In the genomic region with DNA sequence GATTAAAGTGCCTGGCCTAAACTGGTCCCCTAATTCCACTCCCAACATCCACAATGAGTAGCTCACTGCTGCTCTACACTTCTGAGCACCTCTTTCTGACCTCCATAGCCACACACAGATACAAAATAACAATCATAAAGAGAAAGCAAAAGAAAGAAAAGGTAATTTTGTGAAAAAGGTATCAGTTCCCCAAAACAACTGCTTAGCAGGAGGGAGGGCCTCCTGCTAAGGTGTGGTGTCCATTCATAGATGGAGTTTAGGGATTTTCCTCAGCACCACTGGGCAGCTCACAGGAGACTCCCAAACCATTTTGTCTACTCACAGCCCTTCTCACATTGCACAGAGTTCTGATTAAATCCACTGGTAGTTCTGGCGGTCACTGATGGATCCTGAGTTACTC, we compare ENCODE assay signal across 28 mouse cellular contexts. TPM values are rescaled to one million over a fixed set of nuclear protein-coding genes. Genes with fewer than 3 reads are reported as not detected.
"Had no signal": no experiment of that assay in that cellular context is flagged by ENCODE, and none has a peak within 500 bp of the region (broad histone marks: within the 10 kb centered on the region; RNA-seq: fewer than 3 reads in every experiment).

No protein-coding gene starts in this region.

- H3K4me3 ChIP-seq: lung, embryonic 15.5 days; megakaryocyte, embryonic 14.5 days; midbrain, embryonic 13.5 days; midbrain, embryonic 15.5 days; neural tube, embryonic 12.5 days; stomach, embryonic 15.5 days had no signal

- H3K27me3 ChIP-seq: lung, embryonic 15.5 days; midbrain, embryonic 13.5 days; midbrain, embryonic 15.5 days; neural tube, embryonic 12.5 days; stomach, embryonic 15.5 days had no signal

- H3K36me3 ChIP-seq: midbrain, embryonic 15.5 days; neural tube, embryonic 12.5 days; stomach, embryonic 15.5 days had no signal

- H3K4me2 ChIP-seq: lung, embryonic 15.5 days; midbrain, embryonic 11.5 days; midbrain, embryonic 13.5 days; midbrain, embryonic 15.5 days; neural tube, embryonic 12.5 days; stomach, embryonic 15.5 days had no signal

- H3K27ac ChIP-seq: liver, embryonic 14.5 days; lung, embryonic 15.5 days; macrophage; midbrain, embryonic 13.5 days; midbrain, embryonic 15.5 days; neural tube, embryonic 12.5 days; stomach, embryonic 15.5 days; stomach, postnatal 0 days had no signal

- DNase-seq: lung, adult 18-20 months; lung, postnatal 14 days; lung, postnatal 36 days; retina, postnatal 1 day; right cerebral cortex, adult 18-20 months; right cerebral cortex, postnatal 25 days; right cerebral cortex, postnatal 4 days; spleen, adult 18-20 months; thymus, adult 2 months; thymus, postnatal 25 days; thymus, postnatal 4 days had no signal

- H3K9me3 ChIP-seq: lung, embryonic 15.5 days; megakaryocyte, embryonic 14.5 days; midbrain, embryonic 13.5 days; midbrain, embryonic 15.5 days; neural tube, embryonic 12.5 days; stomach, embryonic 15.5 days had no signal

- H3K9ac ChIP-seq: liver, embryonic 14.5 days; lung, embryonic 15.5 days; midbrain, embryonic 13.5 days; midbrain, embryonic 15.5 days; neural tube, embryonic 12.5 days; stomach, embryonic 15.5 days had no signal

- H3K4me1 ChIP-seq: lung, embryonic 15.5 days; midbrain, embryonic 13.5 days; midbrain, embryonic 15.5 days; neural tube, embryonic 12.5 days; stomach, embryonic 15.5 days had no signal

RNA-seq across cellular contexts. Expression of a gene that starts 40.1 kb away (rescaled TPM):
- total RNA-seq: midbrain, postnatal 0 days; monocyte, adult 5-6 weeks; neutrophil, adult 5-6 weeks had no signal
- polyA plus RNA-seq: liver, embryonic 16.5 days; lung, embryonic 15.5 days; lung, postnatal 0 days; macrophage; midbrain, embryonic 11.5 days; midbrain, embryonic 13.5 days; midbrain, embryonic 15.5 days; neural tube, embryonic 12.5 days; neural tube, embryonic 14.5 days; urinary bladder, adult 2 months had no signal
